Mouse (Mus musculus) heart, postnatal 14 days (tissue): ENCODE results near the gene E030018B13Rik. TPM values are rescaled to one million over a fixed set of nuclear protein-coding genes. Genes with fewer than 3 reads are reported as not detected.

Experiments
- DNase-seq, 2 experiments: peaks; one replicate each; pipeline ENCODE4 v3.0.0; 2021 to 2022
- intact Hi-C: fragments of 180-260 bp; cut with DNase I; formaldehyde crosslinking; loops from one replicate; pipeline ENCODE4 v1.15.1; 2025
- total RNA-seq, 2 experiments: library from RNA; stranded (reverse); gene quantifications; 2 replicates each; pipeline ENCODE4 v1.2.3; 2021

Gene E030018B13Rik
- total RNA-seq, 2 experiments from 2014 or later = not detected

- intact Hi-C loops = loop anchor here (10.0 kb wide), 1 partner anchor 221 kb away; the partner anchor contains the start of gene Trpm1
- no peak for DNase-seq
Observed at GRCm38 (mm10) chr7:63933905-63934304, 17.2 kb downstream of the E030018B13Rik start.

- intact Hi-C loops = loop anchor here (10.0 kb wide), 1 partner anchor 220 kb away; the partner anchor contains the start of gene Trpm1
- DNase-seq = peak in 1 of 2 experiments; percentile 51
Observed at GRCm38 (mm10) chr7:63934530-63934929, 17.9 kb downstream of the E030018B13Rik start.

- DNase-seq = no peak
- intact Hi-C loops = loop anchor here (1.0 to 10.0 kb wide), 5 partner anchors 23 to 219 kb away; partner anchors contain the start of gene Trpm1
Observed at GRCm38 (mm10) chr7:63935809-63936187, 19.1 kb downstream of the E030018B13Rik start.

- DNase-seq = peak; percentile 86 to 87
- intact Hi-C loops = loop anchor here (1.0 to 10.0 kb wide), 5 partner anchors 24 to 218 kb away; partner anchors contain the start of gene Trpm1
Observed at GRCm38 (mm10) chr7:63936188-63936985, 19.7 kb downstream of the E030018B13Rik start.

GRCm38 (mm10) chr7:63936986-63937235 lies 20.3 kb downstream of the E030018B13Rik start:
- intact Hi-C loops = loop anchor here (1.0 to 10.0 kb wide), 6 partner anchors 25 to 218 kb away; partner anchors contain the start of gene Trpm1
- no peak for DNase-seq

- intact Hi-C loops = loop anchor here (1.0 to 10.0 kb wide), 4 partner anchors 41 to 217 kb away; partner anchors contain the start of gene Trpm1
- peak; percentile 95 for DNase-seq
Observed at GRCm38 (mm10) chr7:63937236-63938065, 20.8 kb downstream of the E030018B13Rik start.

GRCm38 (mm10) chr7:63938066-63938913 lies 21.6 kb downstream of the E030018B13Rik start:
- intact Hi-C loops = loop anchor here (10.0 kb wide), 1 partner anchor 217 kb away; the partner anchor contains the start of gene Trpm1

GRCm38 (mm10) chr7:63938914-63939396 lies 22.3 kb downstream of the E030018B13Rik start, which contains the start of gene Klf13:
Gene Klf13, minus strand, starts transcription at chr7:63938915.
- intact Hi-C loops = loop anchor here (10.0 kb wide), 1 partner anchor 216 kb away; the partner anchor contains the start of gene Trpm1
- DNase-seq = peak; percentile 97 to 98

More at GRCm38 (mm10) chr7:63938066-63938913, 21.6 kb downstream of the E030018B13Rik start:
- no peak for DNase-seq

GRCm38 (mm10) chr7:63939397-63939951 lies 22.8 kb downstream of the E030018B13Rik start:
- intact Hi-C loops = loop anchor here (10.0 kb wide), 1 partner anchor 215 kb away; the partner anchor contains the start of gene Trpm1
- peak; percentile 83 to 84 for DNase-seq

GRCm38 (mm10) chr7:63940321-63940720 lies 23.7 kb downstream of the E030018B13Rik start:
- DNase-seq = no peak
- intact Hi-C loops = loop anchor here (5.0 kb wide), 1 partner anchor 122 kb away; no protein-coding TSS in a partner anchor

GRCm38 (mm10) chr7:63941050-63941449 lies 24.4 kb downstream of the E030018B13Rik start:
- DNase-seq = no peak
- intact Hi-C loops = loop anchor here (5.0 kb wide), 1 partner anchor 121 kb away; no protein-coding TSS in a partner anchor

GRCm38 (mm10) chr7:63941501-63941900 lies 24.8 kb downstream of the E030018B13Rik start:
- DNase-seq = no peak
- intact Hi-C loops = loop anchor here (5.0 kb wide), 1 partner anchor 121 kb away; no protein-coding TSS in a partner anchor

- DNase-seq = no peak
- intact Hi-C loops = loop anchor here (5.0 kb wide), 1 partner anchor 118 kb away; no protein-coding TSS in a partner anchor
Observed at GRCm38 (mm10) chr7:63943946-63944345, 27.3 kb downstream of the E030018B13Rik start.

GRCm38 (mm10) chr7:63947514-63948487 lies 31.1 kb downstream of the E030018B13Rik start:
- intact Hi-C loops = no loop called here
- no peak for DNase-seq

GRCm38 (mm10) chr7:63949176-63949575 lies 32.5 kb downstream of the E030018B13Rik start:
- intact Hi-C loops = no loop called here
- no peak for DNase-seq

GRCm38 (mm10) chr7:63950931-63951607 lies 34.4 kb downstream of the E030018B13Rik start:
- no peak for DNase-seq
- intact Hi-C loops = no loop called here
